Mouse (Mus musculus): ENCODE results near the gene Fcho1. TPM values are rescaled to one million over a fixed set of nuclear protein-coding genes. Genes with fewer than 3 reads are reported as not detected.
"Not testable (repeated sequence)": the region's sequence is repeated elsewhere in the genome, so short reads cannot be mapped to it uniquely, and the experiment has no call there.

Fcho1 gene
- 1 to 10 TPM in 1 of 2 experiments, under 1 TPM in 1; 0.26 to 1.2 TPM for total RNA-seq (2021)
- long read RNA-seq, experiment 1, partial matches to known transcripts = 0 of 2 reads
- long read RNA-seq, experiment 1, other reads (novel, unspliced or antisense) = 2 of 2 reads
- long read RNA-seq, experiment 2 = 0 reads

DNA sequence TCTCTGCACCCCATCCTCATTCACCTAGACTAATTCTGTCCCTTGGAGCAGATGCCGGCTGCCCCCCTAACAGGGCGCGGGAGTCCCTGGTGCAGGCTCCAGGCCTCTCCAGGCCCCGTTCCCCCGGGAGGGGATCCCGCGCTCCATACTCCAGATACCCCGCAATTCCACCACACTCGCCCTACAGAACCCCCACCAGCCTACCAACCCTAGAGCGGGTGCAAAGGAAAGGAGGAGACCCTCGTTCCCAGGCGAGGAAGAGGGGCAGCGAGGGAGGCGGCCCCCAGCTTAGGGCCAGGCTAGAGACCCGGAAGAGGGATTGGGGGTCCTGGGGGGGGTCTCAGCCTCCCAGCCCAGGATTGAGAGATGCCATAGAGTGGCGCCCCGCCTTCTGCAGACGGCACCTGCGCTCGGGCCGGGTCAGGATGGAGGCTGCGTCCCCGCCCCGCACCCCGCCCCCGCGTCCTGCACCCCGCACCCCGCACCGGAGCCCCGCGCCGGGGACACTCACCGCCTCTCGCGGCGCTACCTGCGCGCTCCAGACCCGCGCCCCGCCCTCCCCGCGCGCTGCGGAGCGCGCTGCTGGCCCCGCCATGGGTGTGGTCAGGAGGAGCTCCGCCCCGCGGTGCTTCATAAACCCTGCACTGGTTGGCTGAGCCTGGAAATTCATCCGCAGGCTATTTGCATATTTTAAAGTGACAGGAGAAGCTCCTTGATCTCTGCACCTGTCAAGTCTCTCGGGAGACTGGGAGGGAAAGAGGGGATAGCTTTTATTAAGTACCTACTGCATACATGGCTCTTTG lies at the start of gene Fcho1:
Gene Fcho1, minus strand, starts transcription at position 595 of the 803 bp plus-strand sequence.
- DNase-seq = peak; percentile 62

DNA sequence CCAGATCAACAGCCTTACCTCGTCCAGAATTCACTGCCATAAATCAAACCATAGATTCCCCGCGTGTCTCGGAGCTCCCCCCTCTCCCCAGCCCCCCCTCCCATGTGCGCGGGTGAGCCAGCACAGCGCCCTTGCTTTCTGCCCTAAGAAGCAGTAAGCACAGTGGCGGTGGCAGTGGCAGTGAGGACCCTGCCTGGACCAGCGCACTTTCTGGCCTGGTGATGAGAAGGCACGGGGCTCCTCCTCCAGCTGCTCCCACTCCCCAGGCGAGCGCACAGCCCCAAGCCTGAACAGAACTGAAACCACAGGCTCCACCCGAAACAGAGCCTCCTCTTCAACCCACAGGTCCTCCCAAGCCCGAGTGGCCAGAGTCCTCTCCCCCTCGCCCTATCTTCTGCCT lies 45.8 kb upstream of the Fcho1 start:
- DNase-seq = no peak

DNA sequence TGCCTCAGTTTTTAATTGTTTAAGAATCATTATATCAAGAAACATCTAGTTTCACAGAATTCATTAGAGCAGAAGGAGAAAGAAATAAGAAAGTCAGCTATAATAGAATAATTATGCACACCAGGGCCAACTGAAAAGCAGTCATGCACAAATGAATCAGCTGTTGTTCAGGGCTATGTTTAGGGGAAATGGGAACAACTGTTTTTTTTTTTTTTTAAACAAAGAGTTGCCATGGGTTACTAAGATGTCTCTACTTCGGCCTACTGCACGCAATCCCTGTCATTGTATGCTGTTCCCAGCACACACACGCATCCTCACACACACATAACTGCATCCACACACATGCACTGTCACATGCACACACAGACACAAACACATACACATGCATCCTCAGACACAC lies 33.3 kb upstream of the Fcho1 start:
- no peak for DNase-seq

GRCm38 (mm10) chr8:71752881-71753552 lies 27.5 kb upstream of the Fcho1 start:
- not testable (repeated sequence) for DNase-seq

GRCm38 (mm10) chr8:71752263-71752662 lies 26.7 kb upstream of the Fcho1 start:
- not testable (repeated sequence) for DNase-seq

DNA sequence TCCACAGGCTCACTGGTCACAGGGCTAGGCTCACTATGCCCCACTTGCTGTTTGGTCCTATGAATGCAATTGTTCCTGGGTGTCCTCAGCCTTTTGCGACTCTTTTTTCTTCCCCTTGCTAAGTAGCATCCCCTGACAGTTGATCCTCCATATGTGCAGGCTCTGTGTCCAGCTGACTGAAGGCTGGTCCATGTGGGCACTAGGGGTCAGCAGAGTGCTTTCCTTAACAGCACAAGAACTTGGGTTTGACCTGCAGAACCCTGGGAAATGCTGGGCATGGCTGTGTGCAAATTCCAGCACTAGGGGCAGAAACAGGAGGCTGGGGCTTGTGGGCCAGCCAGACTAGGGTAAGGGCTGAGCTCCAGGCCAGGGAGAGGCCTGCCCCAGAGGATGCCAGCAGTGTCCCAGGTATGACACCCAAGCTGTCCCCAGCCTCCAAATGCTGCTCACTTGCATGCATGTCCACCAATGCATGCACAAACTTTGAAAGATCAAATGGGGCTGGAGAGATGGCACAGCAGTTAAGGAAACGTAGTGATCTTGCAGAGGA lies 25.9 kb upstream of the Fcho1 start:
- not testable (repeated sequence) for DNase-seq

DNA sequence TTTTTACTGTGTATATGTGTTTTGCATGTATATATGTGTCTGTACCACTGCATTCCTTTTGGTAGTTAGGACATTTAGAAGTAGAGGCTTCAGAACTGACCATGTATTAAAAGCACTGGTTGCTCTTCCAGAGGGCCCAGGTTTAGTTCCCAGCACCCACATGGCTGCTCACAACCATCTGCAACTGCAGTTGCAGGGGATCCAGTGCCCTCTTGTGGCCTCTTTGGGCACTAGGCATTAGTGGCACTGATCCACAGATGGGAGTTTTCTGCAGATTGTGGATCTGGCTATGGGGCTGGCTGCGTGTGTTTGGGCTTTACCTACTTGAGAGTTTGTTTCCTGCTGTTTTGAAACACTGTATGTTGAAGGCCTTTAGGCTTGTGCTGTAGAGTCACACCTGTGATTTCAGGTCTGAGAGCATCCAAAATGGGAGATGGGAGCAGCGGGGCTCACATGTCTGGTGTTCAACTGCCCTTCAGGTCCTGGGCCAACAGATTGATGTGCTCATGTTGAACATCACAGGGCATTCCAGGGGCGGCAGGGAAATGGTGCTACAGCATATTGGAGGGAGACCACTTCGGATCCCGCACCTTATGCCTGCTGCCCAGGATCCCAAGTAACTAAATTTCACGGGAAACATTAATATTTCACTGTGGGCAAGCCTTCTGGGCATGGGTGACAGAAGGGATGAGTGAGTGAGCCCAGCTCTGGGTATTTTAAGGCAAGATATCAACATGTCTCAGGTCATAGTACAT lies 24.0 kb upstream of the Fcho1 start:
- not testable (repeated sequence) for DNase-seq

DNA sequence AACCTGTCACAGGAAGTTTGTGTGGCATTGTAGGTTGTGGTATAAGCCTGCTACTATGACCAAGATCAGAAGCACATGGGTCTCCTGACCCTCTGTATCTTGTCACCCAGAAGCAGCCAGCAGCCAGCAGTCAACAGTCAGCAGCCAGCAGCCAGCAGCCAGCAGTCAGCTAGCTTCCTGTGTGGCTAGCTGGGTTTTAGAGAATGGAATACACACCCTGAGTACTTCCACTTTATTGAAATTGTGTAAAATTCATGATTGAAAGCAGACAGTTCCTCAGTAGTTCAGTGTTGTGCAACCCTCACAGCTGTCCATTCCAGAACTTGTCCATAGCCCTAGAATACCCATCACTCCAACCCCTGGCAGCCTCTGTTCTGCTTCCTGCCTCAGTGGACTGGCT lies 21.6 kb upstream of the Fcho1 start:
- DNase-seq = not testable (repeated sequence)

- no peak for DNase-seq
Measured at GRCm38 (mm10) chr8:71745322-71745721, 19.8 kb upstream of the Fcho1 start.

GRCm38 (mm10) chr8:71742783-71743182 lies 17.3 kb upstream of the Fcho1 start:
- DNase-seq = no peak

- no peak for DNase-seq
Measured at GRCm38 (mm10) chr8:71741687-71742114, 16.2 kb upstream of the Fcho1 start.

GRCm38 (mm10) chr8:71741226-71741625 lies 15.7 kb upstream of the Fcho1 start:
- DNase-seq = no peak

DNA sequence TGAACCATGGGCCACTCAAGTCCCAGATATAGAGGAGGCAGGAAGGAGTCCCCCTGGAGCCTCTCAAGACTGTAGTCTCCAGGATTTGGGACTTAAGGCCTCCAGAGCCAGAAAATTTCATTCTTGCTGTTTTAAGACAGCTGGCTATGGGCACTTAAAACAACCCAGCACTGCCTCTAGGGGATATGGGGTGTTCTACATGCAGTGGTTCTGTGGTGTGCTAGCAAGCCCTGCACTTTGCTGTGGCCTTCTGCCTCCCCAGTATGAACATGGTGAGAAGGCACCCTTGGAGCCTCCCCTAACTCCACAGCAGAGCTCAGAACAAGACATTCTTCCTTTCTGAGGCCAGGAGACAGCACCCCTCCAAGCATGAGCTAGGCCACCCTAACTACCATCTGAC lies 12.8 kb upstream of the Fcho1 start:
- not testable (repeated sequence) for DNase-seq

- no peak for DNase-seq
Measured at GRCm38 (mm10) chr8:71731652-71732230, 6.2 kb upstream of the Fcho1 start.

DNA sequence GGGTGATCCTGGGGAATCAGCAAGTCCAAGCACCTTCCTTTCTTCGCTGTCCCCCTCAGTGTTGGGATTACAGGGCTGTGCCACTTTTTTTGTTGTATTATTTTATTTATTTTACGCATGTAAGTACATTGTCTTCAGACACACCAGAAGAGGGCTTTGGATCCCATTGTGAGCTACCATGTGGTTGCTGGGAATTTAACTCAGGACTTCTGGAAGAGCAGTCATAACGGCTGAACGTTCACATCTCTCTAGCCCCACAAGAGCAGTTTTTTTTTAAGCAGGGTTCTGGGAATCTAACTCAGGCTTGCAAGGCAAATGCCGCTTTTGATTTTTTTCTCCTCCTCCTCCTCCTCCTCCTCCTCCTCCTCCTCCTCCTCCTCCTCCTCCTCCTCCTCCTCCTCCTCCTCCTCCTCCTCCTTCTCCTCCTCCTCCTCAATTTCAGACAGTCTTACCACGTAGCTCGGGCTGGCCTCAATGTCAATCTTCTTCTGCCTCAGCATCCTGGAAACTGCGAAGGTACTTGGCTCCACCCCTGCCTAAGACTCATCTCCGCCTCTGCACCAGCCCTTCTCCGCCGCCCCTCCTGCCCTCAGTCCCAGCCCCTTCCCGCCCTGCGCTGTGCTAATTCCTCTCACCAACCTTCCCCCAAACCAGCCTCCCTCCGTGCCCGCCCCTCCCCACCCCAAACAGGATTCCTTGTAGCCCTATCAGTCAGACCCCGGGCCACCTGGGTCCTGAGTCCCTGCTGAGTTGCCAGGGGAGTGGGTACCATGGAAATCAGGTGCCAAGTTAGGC lies 3.5 kb upstream of the Fcho1 start:
- no peak for DNase-seq

DNA sequence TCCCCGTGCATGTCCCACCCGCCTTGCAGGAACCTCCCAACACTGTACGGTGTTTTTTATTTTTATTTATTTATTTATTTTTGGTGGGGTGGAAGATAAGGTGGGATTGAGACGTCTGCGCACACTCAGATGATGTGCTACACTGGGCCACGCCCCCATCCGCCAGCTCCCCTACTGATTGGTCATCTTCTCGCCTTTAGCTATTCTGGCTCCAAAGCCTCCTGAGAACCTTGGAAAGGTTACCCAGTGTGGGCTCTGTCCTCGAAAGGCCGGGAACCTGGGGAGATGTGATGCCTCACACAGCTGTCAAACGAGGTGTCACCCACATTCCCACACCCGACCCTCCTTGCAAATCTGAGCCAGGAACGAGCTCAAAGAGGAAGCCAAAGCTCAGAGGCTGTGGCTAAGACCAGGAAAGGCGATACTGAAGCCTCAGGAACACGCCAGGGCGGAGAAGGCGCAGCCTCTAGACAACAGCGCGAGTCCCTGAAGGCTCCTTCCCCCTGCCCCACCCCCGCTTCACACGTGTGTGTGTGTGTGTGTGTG lies 2.8 kb upstream of the Fcho1 start:
- no peak for DNase-seq

DNA sequence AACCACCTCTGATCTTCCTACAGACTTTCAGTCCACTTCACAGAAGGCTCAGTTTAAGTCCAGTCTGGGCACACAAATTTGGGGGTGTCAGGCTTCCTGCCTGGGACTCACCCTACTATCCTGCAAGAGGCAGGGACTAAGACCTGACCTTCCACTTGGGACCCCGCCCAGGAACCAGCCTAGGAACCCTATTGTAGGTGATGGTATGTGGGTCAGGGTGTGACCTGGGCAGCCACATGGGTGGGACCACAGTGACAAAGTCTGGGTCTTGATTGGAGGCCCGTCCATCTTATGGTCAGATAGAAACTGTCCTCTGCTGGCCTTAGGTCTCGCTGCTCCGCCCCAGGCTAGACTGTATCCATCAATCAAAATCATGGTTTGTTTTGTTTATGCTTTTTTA lies 1.1 kb downstream of the Fcho1 start:
- no peak for DNase-seq

DNA sequence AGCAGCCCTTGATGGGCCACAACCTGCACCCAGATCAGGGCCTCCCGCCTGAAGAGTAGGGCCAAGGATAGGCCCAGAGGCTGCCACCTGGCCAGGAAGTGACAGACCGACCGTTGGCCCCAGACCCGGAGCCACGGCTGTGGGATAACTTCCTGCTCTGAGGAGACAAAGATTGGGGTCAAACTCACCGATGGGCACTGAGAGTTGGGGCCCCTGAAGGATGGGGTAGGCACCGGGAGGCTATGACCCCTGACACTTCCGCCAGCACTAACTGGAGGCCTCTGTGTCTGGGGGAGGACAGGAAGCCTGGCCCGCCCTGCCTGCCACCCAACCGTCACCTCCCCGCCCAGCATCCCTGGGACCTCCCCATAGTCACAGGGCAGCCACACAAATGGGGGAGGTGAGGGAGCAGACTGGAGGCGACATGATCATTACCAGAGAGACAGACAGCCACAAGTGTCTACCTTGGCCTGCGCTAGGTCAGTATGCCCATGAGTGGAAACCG lies 2.4 kb downstream of the Fcho1 start:
- DNase-seq = no peak

- no peak for DNase-seq
Measured at GRCm38 (mm10) chr8:71719928-71720457, 5.5 kb downstream of the Fcho1 start.

DNA sequence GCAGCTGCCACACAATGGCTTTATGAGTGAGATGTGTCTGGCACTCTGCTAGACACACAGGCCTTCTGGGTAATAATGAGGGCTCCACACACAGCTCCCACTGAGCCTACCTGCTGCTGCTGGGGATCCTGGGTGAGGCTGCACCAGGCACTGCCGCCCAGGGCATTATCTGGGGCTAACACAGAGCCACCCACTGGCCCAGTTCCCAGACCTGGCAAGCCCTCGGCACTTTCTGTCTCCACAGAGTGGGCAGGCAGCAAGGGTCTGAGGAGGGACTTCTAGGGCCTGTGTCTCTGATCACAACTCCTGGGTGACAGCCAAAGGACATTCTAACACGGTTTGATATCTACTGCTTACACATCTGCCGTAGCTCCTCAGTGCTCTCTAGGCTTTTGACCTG lies 6.3 kb downstream of the Fcho1 start:
- no peak for DNase-seq
